Mouse (Mus musculus) forebrain, embryonic 10.5 days (tissue): ENCODE measurements around the gene Tdrkh. TPM values are rescaled to one million over a fixed set of nuclear protein-coding genes. Genes with fewer than 3 reads are reported as not detected.

Source experiments
- DNase-seq: peaks from one replicate; pipeline ENCODE4 v3.0.0-alpha.2; 2017; ENCODE audit warnings: low spot score; ENCODE audit errors: extremely low spot score
- H3K27ac ChIP-seq: fragments of 300-500 bp; sonication (generic); 2 replicates; pipeline ENCODE4 v1.5.1; 2016; ENCODE audit warnings: mild to moderate bottlenecking
- H3K27me3 ChIP-seq: fragments of 300-500 bp; sonication (generic); 2 replicates; pipeline ENCODE4 v1.6.1; 2016; ENCODE audit warnings: mild to moderate bottlenecking; ENCODE audit not compliant: poor library complexity, severe bottlenecking
- H3K36me3 ChIP-seq: fragments of 300-500 bp; sonication (generic); replicated peaks from 2 replicates; pipeline ENCODE4 v1.6.1; 2016; ENCODE audit warnings: mild to moderate bottlenecking, moderate library complexity
- H3K4me1 ChIP-seq: fragments of 300-500 bp; sonication (generic); 2 replicates; pipeline ENCODE4 v1.6.1; 2016
- H3K4me3 ChIP-seq: fragments of 300-500 bp; sonication (generic); 2 replicates; pipeline ENCODE4 v1.5.1; 2016; ENCODE audit warnings: mild to moderate bottlenecking, moderate library complexity
- H3K9me3 ChIP-seq: fragments of 300-500 bp; sonication (generic); 2 replicates; pipeline ENCODE4 v1.6.1; 2016; ENCODE audit warnings: mild to moderate bottlenecking, moderate library complexity
- WGBS: fragments of 180-500 bp; shearing (Covaris S2); methylation state at CpG from one replicate; pipeline ENCODE4 v1.1.7; 2016; 5-methylcytosine and 5-hydroxymethylcytosine counted together
- polyA plus RNA-seq: library from polyadenylated mRNA; unstranded; fragments of >200 nt; fragmentation: Nextera tagmentation; extraction: Ambion mirVana; gene quantifications from 2 replicates; pipeline ENCODE4 v1.2.1, GENCODE M21; 2016

Gene Tdrkh
- polyA plus RNA-seq: 37.6 and 38.1 TPM in 2 replicates

DNA sequence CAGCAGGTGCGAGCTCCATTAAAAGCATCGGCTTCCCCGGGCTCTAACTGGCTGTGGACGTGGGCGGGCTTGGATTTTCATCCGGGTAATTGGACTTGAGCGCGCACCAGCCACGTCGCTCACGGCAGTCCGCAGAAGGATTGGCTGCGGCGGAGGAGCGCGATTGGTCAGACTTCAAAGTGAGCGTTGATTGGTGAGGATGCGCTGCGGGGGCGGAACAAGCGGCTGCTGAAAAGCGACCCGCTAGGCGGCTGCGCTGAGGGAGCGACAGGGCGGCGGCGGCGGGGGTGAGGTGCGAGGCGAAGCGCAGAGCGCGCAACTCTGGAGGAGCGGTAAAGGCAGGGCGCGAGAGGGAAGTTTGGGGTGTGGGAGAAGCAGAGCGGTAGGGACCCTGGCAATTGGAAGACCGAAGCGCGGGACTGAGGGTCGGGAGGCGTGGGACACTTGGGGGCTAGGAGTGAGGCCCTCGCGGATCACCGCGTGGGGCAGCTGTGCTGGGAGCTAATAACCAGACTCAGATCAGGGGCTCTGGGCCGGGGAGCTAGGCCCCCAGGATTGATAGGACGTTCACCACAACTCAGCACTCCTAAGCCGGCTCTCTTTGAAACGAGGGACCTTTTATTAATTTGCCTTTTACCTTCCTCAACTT, at the start of gene Tdrkh:
Gene Tdrkh, plus strand, starts transcription at position 243 of the 649 bp plus-strand sequence.
- WGBS: 9% methylated on average over 52 of the region's 52 CpGs
- peak; percentile 97 for DNase-seq
- Histone ChIP-seq H3K4me1 (peaks cover 20% of the 10 kb centered on the region), H3K4me3 (peak within 1 kb of the TSS; percentile 61), H3K27me3 (peaks cover 6% of the 10 kb centered on the region; the same call in 1 of the 2 replicates), H3K9me3 (no peaks in the 10 kb centered on the region), H3K27ac (peak within 1 kb of the TSS; percentile 89), H3K36me3 (no peaks in the 10 kb centered on the region)

DNA sequence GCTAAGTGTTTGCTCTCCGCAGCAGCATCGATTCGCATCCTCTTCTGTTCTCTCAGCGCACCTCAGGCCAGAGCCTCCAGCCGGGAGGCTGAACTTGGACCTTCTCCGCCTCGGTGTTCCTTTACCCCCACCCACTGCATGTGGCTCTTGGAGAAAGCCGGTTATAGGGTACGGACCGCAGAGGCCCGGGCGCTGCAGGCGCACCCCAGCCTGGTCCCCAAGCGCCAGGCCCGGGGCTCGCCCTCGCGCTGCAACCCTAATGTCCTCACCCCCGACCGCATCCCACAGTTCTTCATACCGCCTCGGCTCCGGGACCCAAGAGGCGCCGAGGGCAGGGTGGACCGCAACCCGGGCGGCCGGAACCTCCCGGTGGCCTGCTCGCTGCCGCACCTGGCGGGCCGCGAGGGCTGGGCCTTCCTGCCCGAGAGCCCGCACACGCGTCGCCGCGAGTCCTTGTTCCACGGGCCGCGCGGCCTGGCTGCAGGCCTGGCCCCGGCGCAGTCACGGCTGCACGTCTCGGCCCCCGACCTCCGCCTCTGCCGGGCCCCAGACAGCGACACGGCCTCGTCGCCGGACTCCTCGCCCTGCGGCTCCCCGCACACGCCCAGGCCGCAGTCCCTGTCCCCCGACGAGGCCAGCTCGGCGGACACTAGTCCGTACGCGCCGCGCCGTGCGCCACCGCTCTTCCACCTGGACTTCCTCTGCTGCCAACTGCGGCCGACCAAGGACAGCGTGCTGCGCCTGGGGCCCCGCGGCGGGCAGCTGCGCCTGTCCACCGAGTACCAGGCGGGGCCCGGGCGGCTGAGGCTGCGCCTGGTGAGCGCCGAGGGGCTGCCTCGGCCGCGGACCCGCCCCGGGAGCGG, 49.6 kb upstream of the Tdrkh start:
- H3K27me3 ChIP-seq: peaks cover 54% of the 10 kb centered on the region
- DNase-seq: peak; percentile 59

DNA sequence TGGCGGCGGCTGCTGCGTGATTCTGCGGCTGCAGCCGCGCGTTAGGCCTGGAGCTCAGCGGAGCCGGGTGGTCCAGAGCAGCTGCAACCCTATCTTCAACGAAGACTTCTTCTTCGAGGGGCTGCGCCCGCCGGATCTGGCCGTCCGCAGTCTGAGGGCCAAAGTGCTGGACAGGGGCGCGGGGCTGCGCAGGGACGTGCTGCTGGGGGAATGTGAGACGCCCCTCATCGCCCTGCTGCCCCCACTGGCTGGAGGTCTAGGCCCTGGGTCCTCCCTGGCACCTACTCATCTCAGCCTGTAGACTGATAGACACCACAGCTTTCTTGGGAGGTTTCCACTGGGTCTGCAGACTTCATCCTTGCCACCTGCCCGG, 48.9 kb upstream of the Tdrkh start:
- Histone ChIP-seq H3K36me3 (no peaks in the 10 kb centered on the region), H3K4me3 (peak overlapping the region; percentile 57), H3K27ac (peak overlapping the region; percentile 82), H3K9me3 (peaks cover 5% of the 10 kb centered on the region; the same call in 1 of the 2 replicates), H3K27me3 (peaks cover 54% of the 10 kb centered on the region), H3K4me1 (peaks cover 23% of the 10 kb centered on the region)
- 6% methylated on average over 23 of the region's 23 CpGs for WGBS
- no peak for DNase-seq

More for the DNA sequence above, 49.6 kb upstream of the Tdrkh start:
- peaks cover 23% of the 10 kb centered on the region for H3K4me1 ChIP-seq
- no peaks in the 10 kb centered on the region for H3K36me3 ChIP-seq
- peak overlapping the region; percentile 82 for H3K27ac ChIP-seq
- peak overlapping the region; percentile 57 for H3K4me3 ChIP-seq
- WGBS: 6% methylated on average over 96 of the region's 97 CpGs
- H3K9me3 ChIP-seq: peaks cover 5% of the 10 kb centered on the region; the same call in 1 of the 2 replicates

DNA sequence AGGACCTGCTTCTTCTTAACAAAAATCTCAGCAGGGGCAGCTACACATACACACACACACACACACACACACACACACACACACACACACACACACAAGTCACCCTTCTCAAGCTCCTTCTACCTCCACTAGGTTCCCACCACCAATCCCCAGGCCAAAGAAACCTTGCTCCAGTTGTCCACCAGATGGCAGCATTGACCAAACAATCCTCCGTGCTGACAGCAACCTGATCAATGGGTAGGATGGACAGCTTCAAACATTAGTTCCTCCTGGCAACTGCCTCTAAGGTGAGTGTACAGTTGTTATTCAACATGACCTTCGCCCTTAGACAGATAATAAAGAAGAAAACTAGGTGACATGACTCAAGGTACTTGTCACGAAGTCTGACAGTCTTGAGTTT, 46.3 kb upstream of the Tdrkh start:
- no peaks in the 10 kb centered on the region for H3K36me3 ChIP-seq
- H3K9me3 ChIP-seq: peaks cover 5% of the 10 kb centered on the region; the same call in 1 of the 2 replicates
- H3K4me3 ChIP-seq: no peak overlapping the region
- 21% methylated on average over 3 of the region's 3 CpGs for WGBS
- no peak overlapping the region for H3K27ac ChIP-seq
- peak; percentile 83 for DNase-seq
- peaks cover 25% of the 10 kb centered on the region for H3K4me1 ChIP-seq
- H3K27me3 ChIP-seq: peaks cover 56% of the 10 kb centered on the region

DNA sequence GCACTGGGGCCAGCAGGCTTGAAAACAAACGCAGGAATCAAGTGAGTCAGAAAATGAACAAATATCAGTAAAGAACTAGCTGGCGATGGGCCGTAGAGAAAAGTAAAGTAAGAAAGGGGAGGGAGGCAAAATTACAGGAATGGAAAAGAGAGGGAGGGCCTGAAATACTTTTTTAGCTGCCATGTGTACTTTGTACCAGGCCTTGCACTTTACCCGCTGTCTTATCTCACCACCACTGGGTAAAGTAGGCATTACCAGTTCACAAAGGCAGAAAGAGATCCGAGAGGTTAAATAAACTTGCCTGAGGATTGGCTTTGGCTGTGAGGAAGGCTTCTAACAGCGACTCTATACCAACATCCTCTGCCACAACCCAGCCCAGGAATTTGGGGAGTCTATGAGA, 45.6 kb upstream of the Tdrkh start:
- H3K27me3 ChIP-seq: peaks cover 56% of the 10 kb centered on the region
- no peak for DNase-seq
- H3K36me3 ChIP-seq: no peaks in the 10 kb centered on the region
- no peak overlapping the region for H3K4me3 ChIP-seq
- 93% methylated on average over 6 of the region's 6 CpGs for WGBS
- no peak overlapping the region for H3K27ac ChIP-seq
- H3K4me1 ChIP-seq: peaks cover 25% of the 10 kb centered on the region
- peaks cover 5% of the 10 kb centered on the region; the same call in 1 of the 2 replicates for H3K9me3 ChIP-seq

DNA sequence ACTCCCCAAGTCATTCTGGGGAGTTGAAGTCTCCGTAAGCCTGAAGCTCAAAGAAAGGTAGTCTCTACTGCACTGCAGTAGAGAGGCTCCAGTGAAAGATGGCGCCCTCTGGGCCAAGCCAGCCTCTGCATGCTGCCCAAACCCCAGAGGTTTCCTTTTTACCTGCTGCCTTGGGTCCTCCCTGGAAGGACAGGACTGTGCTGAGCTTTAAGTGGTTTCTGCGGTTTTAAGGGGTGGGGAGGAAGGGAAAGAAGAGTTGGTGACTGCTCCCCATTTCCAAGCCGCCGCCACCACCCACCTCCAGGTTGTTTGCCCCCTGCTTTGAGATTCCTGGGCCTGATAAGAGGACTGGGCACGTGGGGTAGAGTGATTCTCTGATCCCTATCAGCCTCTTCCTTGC, 44.4 kb upstream of the Tdrkh start:
- no peak overlapping the region for H3K4me3 ChIP-seq
- 66% methylated on average over 6 of the region's 6 CpGs for WGBS
- no peak for DNase-seq
- H3K27me3 ChIP-seq: peaks cover 56% of the 10 kb centered on the region
- H3K4me1 ChIP-seq: peaks cover 30% of the 10 kb centered on the region
- no peaks in the 10 kb centered on the region; the same call in 1 of the 2 replicates for H3K9me3 ChIP-seq
- no peak overlapping the region for H3K27ac ChIP-seq
- no peaks in the 10 kb centered on the region for H3K36me3 ChIP-seq

DNA sequence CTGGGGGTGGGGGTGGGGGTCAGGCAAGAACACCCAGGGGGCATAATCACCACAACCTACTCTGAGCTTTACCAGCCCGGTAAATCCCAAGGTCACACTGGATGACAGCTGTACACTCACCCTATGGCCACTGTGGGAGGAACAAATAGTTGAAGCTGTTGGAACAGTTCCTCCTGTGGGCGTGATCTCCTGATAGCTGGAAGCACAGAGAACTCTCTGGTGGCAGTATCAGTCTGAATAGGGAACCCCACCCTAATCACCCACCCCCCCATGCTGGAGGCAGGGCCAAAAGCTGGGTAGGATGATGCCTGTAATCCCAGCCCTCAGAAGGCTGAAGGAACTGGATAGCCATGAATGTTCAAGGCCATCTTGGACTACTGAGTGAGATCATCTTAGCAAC, 43.4 kb upstream of the Tdrkh start:
- WGBS: 74% methylated on average over 2 of the region's 2 CpGs
- Histone ChIP-seq H3K27ac (no peak overlapping the region), H3K4me3 (no peak overlapping the region), H3K9me3 (no peaks in the 10 kb centered on the region; the same call in 1 of the 2 replicates), H3K27me3 (peaks cover 56% of the 10 kb centered on the region), H3K4me1 (peaks cover 33% of the 10 kb centered on the region), H3K36me3 (no peaks in the 10 kb centered on the region)
- no peak for DNase-seq

DNA sequence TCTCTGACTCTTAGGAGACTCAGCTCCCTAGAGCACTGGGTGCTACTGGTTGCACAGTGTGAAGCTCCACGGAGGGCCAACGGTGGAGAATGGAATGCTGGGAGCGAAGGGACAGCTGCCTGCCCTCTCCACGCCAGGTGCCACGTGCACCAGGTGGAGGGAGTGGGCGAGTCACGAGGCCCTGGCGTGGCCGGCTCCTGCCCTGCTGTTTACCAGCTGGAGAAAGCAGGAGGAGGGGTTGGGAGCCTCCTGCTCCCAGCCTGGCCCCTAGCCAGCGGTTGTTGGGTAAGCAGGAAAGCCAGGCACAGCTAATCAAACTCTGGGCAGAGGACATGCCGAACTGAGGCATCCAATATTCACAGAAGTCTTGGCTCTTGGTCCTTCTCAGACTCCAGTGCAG, 41.4 kb upstream of the Tdrkh start:
- Histone ChIP-seq H3K27me3 (peaks cover 54% of the 10 kb centered on the region), H3K36me3 (no peaks in the 10 kb centered on the region), H3K4me3 (peak overlapping the region; percentile 12; the same call in 1 of the 2 replicates), H3K9me3 (no peaks in the 10 kb centered on the region), H3K27ac (peak overlapping the region; percentile 60), H3K4me1 (peaks cover 33% of the 10 kb centered on the region)
- WGBS: 7% methylated on average over 11 of the region's 11 CpGs
- DNase-seq: no peak

DNA sequence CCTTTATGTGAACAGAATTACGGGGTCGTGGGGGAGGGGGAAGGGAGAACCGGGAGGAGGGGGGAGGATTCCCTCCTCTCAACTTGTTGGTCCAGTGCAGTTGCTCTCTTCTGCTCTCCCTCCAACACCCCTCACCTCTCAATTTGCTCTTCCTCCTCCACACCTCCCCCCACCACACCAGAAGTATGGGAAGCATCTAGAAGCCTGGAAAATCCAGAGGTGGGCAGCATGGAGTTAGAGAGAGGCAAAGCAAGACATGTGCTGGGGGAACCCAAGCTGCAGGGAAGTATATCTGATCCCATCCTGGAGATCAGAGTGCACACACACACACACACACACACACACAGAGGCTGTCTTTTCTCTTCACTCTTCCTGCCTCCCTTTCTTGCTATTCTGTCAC, 41.0 kb upstream of the Tdrkh start:
- WGBS: 0% methylated on average over 3 of the region's 3 CpGs
- Histone ChIP-seq H3K27me3 (peaks cover 56% of the 10 kb centered on the region), H3K4me3 (peak overlapping the region; percentile 12; the same call in 1 of the 2 replicates), H3K4me1 (peaks cover 35% of the 10 kb centered on the region), H3K9me3 (no peaks in the 10 kb centered on the region), H3K27ac (peak overlapping the region; percentile 60), H3K36me3 (no peaks in the 10 kb centered on the region)
- no peak for DNase-seq

DNA sequence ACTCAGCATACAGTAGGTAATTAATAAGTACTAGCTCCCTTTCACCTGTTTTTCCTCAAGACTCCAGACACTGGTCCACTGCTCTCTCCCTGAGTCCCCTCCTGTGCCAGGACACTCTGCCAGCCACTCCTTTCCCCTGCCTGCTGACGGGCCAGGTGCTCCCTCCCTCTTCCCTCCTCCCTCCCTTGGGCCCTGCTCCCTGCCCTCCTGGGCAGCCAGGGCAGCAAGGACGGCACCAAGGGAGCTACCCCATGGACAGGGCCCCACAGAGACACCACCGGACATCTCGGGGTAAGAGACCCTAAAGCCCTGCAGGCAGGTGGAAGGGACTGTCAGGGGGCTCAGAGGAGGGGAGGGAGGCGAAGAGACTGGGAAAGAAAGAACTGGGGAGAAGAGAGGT, 40.4 kb upstream of the Tdrkh start, which contains the start of gene Rorc:
Gene Rorc, plus strand, starts transcription at position 154 of the 400 bp plus-strand sequence.
- 8% methylated on average over 5 of the region's 5 CpGs for WGBS
- Histone ChIP-seq H3K4me3 (peak within 1 kb of the TSS; percentile 37), H3K27ac (peak within 1 kb of the TSS; percentile 60), H3K36me3 (no peaks in the 10 kb centered on the region), H3K9me3 (no peaks in the 10 kb centered on the region), H3K27me3 (peaks cover 62% of the 10 kb centered on the region), H3K4me1 (peaks cover 39% of the 10 kb centered on the region)
- DNase-seq: no peak

DNA sequence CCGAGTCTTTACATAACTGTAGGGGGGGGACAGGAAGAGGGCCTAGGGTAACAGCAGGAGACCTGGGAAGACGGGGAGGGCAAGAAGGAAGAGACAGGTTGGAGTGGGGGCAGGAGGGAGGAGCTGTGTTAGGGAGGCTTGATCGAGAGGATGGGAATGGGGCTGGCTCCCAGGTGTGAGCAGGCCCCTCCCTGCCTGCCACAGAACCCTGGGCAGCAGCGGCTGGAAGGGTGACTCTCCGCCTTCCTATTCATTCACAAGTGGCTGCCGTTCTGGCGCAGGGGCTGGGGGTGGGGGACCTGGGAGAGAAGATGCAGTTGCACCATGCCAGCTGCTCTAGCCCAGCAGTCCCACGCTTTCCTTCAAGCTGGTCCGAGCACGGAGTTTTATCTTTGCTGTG, 40.0 kb upstream of the Tdrkh start:
- Histone ChIP-seq H3K9me3 (no peaks in the 10 kb centered on the region), H3K4me3 (peak overlapping the region; percentile 37), H3K27ac (peak overlapping the region; percentile 56), H3K36me3 (no peaks in the 10 kb centered on the region), H3K4me1 (peaks cover 39% of the 10 kb centered on the region), H3K27me3 (peaks cover 62% of the 10 kb centered on the region)
- 3% methylated on average over 10 of the region's 10 CpGs for WGBS
- no peak for DNase-seq

DNA sequence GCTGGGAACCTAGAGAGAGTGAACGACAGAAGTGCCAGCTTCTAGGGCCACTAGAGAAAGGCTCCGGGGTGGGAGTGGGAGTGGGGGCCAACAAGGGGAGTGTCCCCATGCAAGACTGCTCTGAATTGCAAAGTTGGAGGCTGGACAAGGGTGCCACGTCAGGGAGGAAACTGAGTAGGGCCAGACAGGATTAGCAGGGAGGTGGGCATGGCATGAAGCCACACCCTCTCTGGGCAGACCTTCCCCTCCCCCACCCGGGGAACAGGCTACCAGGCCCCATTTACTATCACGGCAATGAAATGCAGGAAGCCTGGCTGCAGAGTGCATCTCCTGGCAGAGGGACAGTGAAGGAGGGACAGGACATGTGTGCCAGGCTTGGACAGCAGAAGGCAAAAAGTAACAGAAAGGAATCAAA, 39.5 kb upstream of the Tdrkh start:
- no peaks in the 10 kb centered on the region for H3K9me3 ChIP-seq
- H3K36me3 ChIP-seq: no peaks in the 10 kb centered on the region
- H3K27ac ChIP-seq: peak overlapping the region; percentile 56
- peak overlapping the region; percentile 37 for H3K4me3 ChIP-seq
- peaks cover 62% of the 10 kb centered on the region for H3K27me3 ChIP-seq
- no peak for DNase-seq
- H3K4me1 ChIP-seq: peaks cover 39% of the 10 kb centered on the region
- WGBS: 1% methylated on average over 5 of the region's 5 CpGs

DNA sequence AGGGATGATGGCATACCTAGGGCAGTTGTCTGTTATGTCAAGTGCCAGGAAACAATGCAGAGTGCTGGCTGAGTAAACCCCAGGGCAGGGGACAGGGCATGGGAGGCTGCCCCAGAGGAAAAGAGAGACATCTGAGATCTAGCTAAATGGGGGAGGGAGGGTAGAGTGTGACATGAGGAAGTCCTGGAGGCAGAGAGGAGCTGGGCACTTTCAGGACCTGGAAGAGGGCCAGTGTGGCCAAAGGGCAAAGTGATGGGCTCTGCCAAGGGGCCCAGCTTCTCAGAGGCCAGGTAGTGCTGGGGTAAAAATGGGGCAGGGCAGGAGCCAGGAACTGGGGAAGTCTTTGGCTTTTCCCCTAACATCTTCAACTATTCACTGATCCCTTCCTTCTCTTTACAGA, 38.4 kb upstream of the Tdrkh start:
- Histone ChIP-seq H3K27ac (no peak overlapping the region), H3K9me3 (no peaks in the 10 kb centered on the region), H3K4me1 (peaks cover 39% of the 10 kb centered on the region), H3K36me3 (no peaks in the 10 kb centered on the region), H3K4me3 (no peak overlapping the region), H3K27me3 (peaks cover 62% of the 10 kb centered on the region)
- no peak for DNase-seq
